8 mouse cellular contexts compared by ENCODE assay signal in genomic region chr4:12140141-12140567, GRCm38 (mm10). TPM values are rescaled to one million over a fixed set of nuclear protein-coding genes. Genes with fewer than 3 reads are reported as not detected.
DNase-seq lines count a peak whose midpoint lies in the region; ATAC-seq and TF ChIP-seq lines count a peak whose summit lies in the region.
"Not testable (repeated sequence)": the region's sequence is repeated elsewhere in the genome, so short reads cannot be mapped to it uniquely, and the experiment has no call there.

Gene Rbm12b1, plus strand, starts transcription at chr4:12140264.

- WGBS in heart, embryonic 11.5 days (ENCODE audit: insufficient replicate concordance), result 3% methylated on average over 17 of the region's 32 CpGs
- WGBS in kidney, embryonic 15.5 days, result 3% methylated on average over 19 of the region's 32 CpGs
- WGBS in limb, embryonic 15.5 days, result 8% methylated on average over 18 of the region's 32 CpGs
- WGBS in midbrain, postnatal 0 days, result under 1% methylated on average over 17 of the region's 32 CpGs

- not testable (repeated sequence) for H3K9me3 ChIP-seq in erythroblast, embryonic 14.5 days (ENCODE audit: control insufficient read depth, low read length); heart, embryonic 11.5 days (replicated peaks; ENCODE audit: control insufficient read depth, low read length); kidney, embryonic 15.5 days (replicated peaks); limb, embryonic 15.5 days; midbrain, postnatal 0 days (ENCODE audit: low read length)

- DNase-seq in B cell, adult 2 months, result peak; percentile 72 to 77
- peak; percentile 96 for DNase-seq in brain, embryonic 14.5 days (ENCODE audit: low read depth)
- peak; percentile 94 for DNase-seq in midbrain, postnatal 0 days (ENCODE audit: low spot score)
- peak; percentile 63 to 67 for DNase-seq in spleen, postnatal 10 days (ENCODE audit: low spot score in 2 of 2)

- peak; percentile 45; the same call in 1 of the 2 replicates for TF ChIP-seq POLR2A in brain, embryonic 14.5 days (IDR thresholded peaks at IDR 0.05; ENCODE audit: borderline replicate concordance, extremely low read depth, insufficient read depth, insufficient read length, poor library complexity, severe bottlenecking)

- peak; percentile 92 for ATAC-seq in heart, embryonic 11.5 days (replicated peaks; ENCODE audit: insufficient number of reproducible peaks, low FRiP score, low TSS enrichment)
- ATAC-seq in kidney, embryonic 15.5 days (replicated peaks; ENCODE audit: low FRiP score), result peak; percentile 99
- peak; percentile 94 for ATAC-seq in limb, embryonic 15.5 days (ENCODE audit: insufficient number of reproducible peaks, low FRiP score, low TSS enrichment, low read depth)
- ATAC-seq in midbrain, postnatal 0 days (ENCODE audit: low FRiP score), result peak; percentile 99

- not testable (repeated sequence) for TF ChIP-seq CTCF in brain, embryonic 14.5 days (IDR thresholded peaks at IDR 0.05; ENCODE audit: borderline replicate concordance, extremely low read depth, insufficient read depth, insufficient read length)
- peak; percentile 23; the same call in 1 of the 2 replicates for TF ChIP-seq CTCF in midbrain, postnatal 0 days (IDR thresholded peaks at IDR 0.05)

- not testable (repeated sequence) for H3K4me1 ChIP-seq in erythroblast, embryonic 14.5 days (ENCODE audit: control insufficient read depth); heart, embryonic 11.5 days (ENCODE audit: control insufficient read depth, insufficient read depth, low read length); kidney, embryonic 15.5 days; limb, embryonic 15.5 days; midbrain, postnatal 0 days (ENCODE audit: insufficient read depth, low read length)

- not testable (repeated sequence) for H3K27me3 ChIP-seq in erythroblast, embryonic 14.5 days (ENCODE audit: control insufficient read depth); heart, embryonic 11.5 days (ENCODE audit: control insufficient read depth, insufficient read depth, low read length); kidney, embryonic 15.5 days; limb, embryonic 15.5 days; midbrain, postnatal 0 days (ENCODE audit: insufficient read depth, low read length)

- peak within 1 kb of the TSS; percentile 64 for H3K4me3 ChIP-seq in erythroblast, embryonic 14.5 days (replicated peaks)
- peak within 1 kb of the TSS; percentile 47 for H3K4me3 ChIP-seq in heart, embryonic 11.5 days (ENCODE audit: low read depth, low read length)
- H3K4me3 ChIP-seq in kidney, embryonic 15.5 days (replicated peaks), result peak within 1 kb of the TSS; percentile 44
- H3K4me3 ChIP-seq in limb, embryonic 15.5 days, result peak within 1 kb of the TSS; percentile 42
- peak within 1 kb of the TSS; percentile 36 for H3K4me3 ChIP-seq in midbrain, postnatal 0 days (ENCODE audit: low read depth, low read length)

- peak within 1 kb of the TSS; percentile 29 for H3K27ac ChIP-seq in heart, embryonic 11.5 days (ENCODE audit: low read depth, low read length)
- H3K27ac ChIP-seq in kidney, embryonic 15.5 days, result peak within 1 kb of the TSS; percentile 45; the same call in 1 of the 2 replicates
- 0 out of 2 replicates have a peak within 1 kb of the TSS, but pooled peaks have one; percentile 54 for H3K27ac ChIP-seq in limb, embryonic 15.5 days
- H3K27ac ChIP-seq in midbrain, postnatal 0 days (ENCODE audit: low read depth, low read length), result peak within 1 kb of the TSS; percentile 65

- H3K4me2 ChIP-seq in heart, embryonic 11.5 days, result peak within 1 kb of the TSS; percentile 57
- peak within 1 kb of the TSS; percentile 51 for H3K4me2 ChIP-seq in kidney, embryonic 15.5 days
- H3K4me2 ChIP-seq in limb, embryonic 15.5 days, result peak within 1 kb of the TSS; percentile 35
- peak within 1 kb of the TSS; percentile 42 for H3K4me2 ChIP-seq in midbrain, postnatal 0 days (ENCODE audit: low read depth, low read length, poor library complexity, severe bottlenecking)

- H3K36me3 ChIP-seq in erythroblast, embryonic 14.5 days (ENCODE audit: control insufficient read depth); heart, embryonic 11.5 days (ENCODE audit: control insufficient read depth, insufficient read depth, low read length); kidney, embryonic 15.5 days; limb, embryonic 15.5 days; midbrain, postnatal 0 days (ENCODE audit: insufficient read depth, low read length): not testable (repeated sequence)

- peak within 1 kb of the TSS; percentile 54; the same call in 1 of the 2 replicates for H3K9ac ChIP-seq in heart, embryonic 11.5 days (ENCODE audit: low read depth, low read length)
- H3K9ac ChIP-seq in kidney, embryonic 15.5 days, result 0 out of 2 replicates have a peak within 1 kb of the TSS, but pooled peaks have one; percentile 31
- H3K9ac ChIP-seq in limb, embryonic 15.5 days, result not testable (repeated sequence)
- peak within 1 kb of the TSS; percentile 42; the same call in 1 of the 2 replicates for H3K9ac ChIP-seq in midbrain, postnatal 0 days (replicated peaks; ENCODE audit: low read length, poor library complexity, severe bottlenecking)

RNA-seq across cellular contexts. Expression of gene Rbm12b1, which starts in this region (rescaled TPM):
- polyA plus RNA-seq in brain, embryonic 14.5 days (2012; rRNA removed), result 18.1 and 19.6 TPM in 2 replicates
- 0.02 and 0.08 TPM in 2 replicates for polyA plus RNA-seq in erythroblast, embryonic 14.5 days (2012)
- polyA plus RNA-seq in heart, embryonic 11.5 days (2014; fragmentation: Nextera tagmentation; extraction: Ambion mirVana), result 5.2 and 6.3 TPM in 2 replicates
- 4.8 and 5.7 TPM in 2 replicates for polyA plus RNA-seq in kidney, embryonic 15.5 days (2015; fragmentation: Nextera tagmentation; extraction: Ambion mirVana)
- 4.9 and 6.6 TPM in 2 replicates for polyA plus RNA-seq in limb, embryonic 15.5 days (2015; fragmentation: Nextera tagmentation; extraction: Ambion mirVana)
- 9.9 and 24.3 TPM in 2 replicates for total RNA-seq in midbrain, postnatal 0 days (2014; rRNA removed)
- polyA plus RNA-seq in midbrain, postnatal 0 days (2015; fragmentation: Nextera tagmentation; extraction: Ambion mirVana), result 3.4 and 5.3 TPM in 2 replicates

Comparison
In these comparisons a context has a peak if more than half of its experiments do, and no peak if none do; other contexts are left out.
1. Peak in every context shown above with its lines: DNase-seq, ATAC-seq, H3K4me3 ChIP-seq and H3K27ac ChIP-seq.